20 mouse cellular contexts compared by ENCODE assay signal in the genomic region with DNA sequence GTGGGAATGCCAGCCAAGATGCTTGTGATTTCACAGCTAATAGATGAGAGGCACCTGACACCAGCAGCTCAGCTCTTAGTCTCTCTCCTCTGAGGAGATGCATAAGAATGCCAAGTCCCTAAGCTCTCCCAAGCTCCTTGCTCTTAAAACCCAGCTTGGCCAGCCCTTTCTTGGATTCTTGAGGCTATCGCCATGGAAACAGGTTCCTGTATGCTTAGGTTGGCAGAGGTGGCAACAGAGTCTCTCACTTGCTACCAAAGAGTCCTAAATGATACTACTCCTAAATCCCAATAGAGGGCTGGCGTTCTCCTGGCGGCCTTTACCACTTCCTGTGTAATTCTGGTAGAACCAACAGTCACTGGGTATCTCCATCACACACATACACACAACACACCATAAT. TPM values are rescaled to one million over a fixed set of nuclear protein-coding genes. Genes with fewer than 3 reads are reported as not detected.
DNase-seq lines count a peak whose midpoint lies in the region; ATAC-seq lines count a peak whose summit lies in the region.
"Had no signal": no experiment of that assay in that cellular context is flagged by ENCODE, and none has a peak within 500 bp of the region (broad histone marks: within the 10 kb centered on the region; RNA-seq: fewer than 3 reads in every experiment).

No protein-coding gene starts in this region.

- peak; percentile 21 for ATAC-seq in frontal cortex, adult (ENCODE audit: low TSS enrichment)
- ATAC-seq in neural tube, embryonic 15.5 days (ENCODE audit: low FRiP score) = no peak
- no peak for ATAC-seq in heart, embryonic 12.5 days (ENCODE audit: insufficient number of reproducible peaks, low FRiP score)
- ATAC-seq: intestine, embryonic 15.5 days had no signal

- no peaks in the 10 kb centered on the region for H3K36me3 ChIP-seq in neural tube, embryonic 15.5 days
- no peaks in the 10 kb centered on the region for H3K36me3 ChIP-seq in heart, embryonic 12.5 days
- H3K36me3 ChIP-seq: embryonic facial prominence, embryonic 13.5 days; intestine, embryonic 15.5 days; limb, embryonic 15.5 days; liver, embryonic 15.5 days; midbrain, embryonic 12.5 days had no signal

- H3K4me3 ChIP-seq in neural tube, embryonic 15.5 days (replicated peaks) = no peak overlapping the region
- H3K4me3 ChIP-seq in heart, embryonic 12.5 days = no peak overlapping the region
- H3K4me3 ChIP-seq: embryonic facial prominence, embryonic 13.5 days; intestine, embryonic 15.5 days; limb, embryonic 15.5 days; liver, embryonic 15.5 days; midbrain, embryonic 12.5 days had no signal

- peaks cover 18% of the 10 kb centered on the region for H3K4me1 ChIP-seq in neural tube, embryonic 15.5 days
- H3K4me1 ChIP-seq in heart, embryonic 12.5 days (replicated peaks) = no peaks in the 10 kb centered on the region
- H3K4me1 ChIP-seq: intestine, embryonic 15.5 days; liver, embryonic 15.5 days had no signal

- no peak overlapping the region for H3K9ac ChIP-seq in neural tube, embryonic 15.5 days (replicated peaks)
- H3K9ac ChIP-seq in heart, embryonic 12.5 days = no peak overlapping the region
- H3K9ac ChIP-seq: embryonic facial prominence, embryonic 13.5 days; intestine, embryonic 15.5 days; limb, embryonic 15.5 days; liver, embryonic 15.5 days; midbrain, embryonic 12.5 days had no signal

- WGBS in neural tube, embryonic 15.5 days = 88% methylated on average over 3 of the region's 3 CpGs
- 72% methylated on average over 3 of the region's 3 CpGs for WGBS in heart, embryonic 12.5 days

- H3K9me3 ChIP-seq in neural tube, embryonic 15.5 days (replicated peaks) = no peaks in the 10 kb centered on the region
- H3K9me3 ChIP-seq in heart, embryonic 12.5 days (replicated peaks) = no peaks in the 10 kb centered on the region
- H3K9me3 ChIP-seq: embryonic facial prominence, embryonic 13.5 days; intestine, embryonic 15.5 days; limb, embryonic 15.5 days; liver, embryonic 15.5 days; midbrain, embryonic 12.5 days had no signal

- H3K4me2 ChIP-seq in neural tube, embryonic 15.5 days = no peak overlapping the region
- no peak overlapping the region for H3K4me2 ChIP-seq in heart, embryonic 12.5 days
- H3K4me2 ChIP-seq: embryonic facial prominence, embryonic 13.5 days; intestine, embryonic 15.5 days; liver, embryonic 15.5 days; midbrain, embryonic 12.5 days had no signal

- H3K27ac ChIP-seq in neural tube, embryonic 15.5 days (replicated peaks) = peak overlapping the region; percentile 46
- H3K27ac ChIP-seq in heart, embryonic 12.5 days (ENCODE audit: poor library complexity, severe bottlenecking) = no peak overlapping the region
- H3K27ac ChIP-seq: embryonic facial prominence, embryonic 13.5 days; intestine, embryonic 15.5 days; limb, embryonic 15.5 days; liver, embryonic 15.5 days; macrophage; midbrain, embryonic 12.5 days had no signal

- H3K27me3 ChIP-seq in neural tube, embryonic 15.5 days (replicated peaks) = no peaks in the 10 kb centered on the region
- H3K27me3 ChIP-seq in heart, embryonic 12.5 days (replicated peaks) = 0 out of 2 replicates have a peak, but pooled peaks cover 3% of the 10 kb centered on the region
- H3K27me3 ChIP-seq: intestine, embryonic 15.5 days; limb, embryonic 15.5 days had no signal

- peak; percentile 34 for DNase-seq in cerebellum, adult 11-12 months
- DNase-seq in cerebellum, postnatal 4 days (ENCODE audit: low spot score in 2 of 2) = no peak
- DNase-seq in frontal cortex, adult 2 months (ENCODE audit: extremely low spot score in 1 of 2, low spot score in 1 of 2) = no peak
- DNase-seq in neural tube, embryonic 10.5 days (ENCODE audit: extremely low spot score, low spot score) = no peak
- no peak for DNase-seq in thymus, postnatal 25 days
- DNase-seq: adrenal gland, postnatal 10 days; gastrocnemius, postnatal 36 days; kidney, adult 9 months; kidney, postnatal 36 days; layer of hippocampus, adult 9-11 months had no signal

RNA-seq across cellular contexts. Expression of gene Lgi1, which starts 4.9 kb away (rescaled TPM):
- polyA plus RNA-seq in frontal cortex, adult 2 months (2012; rRNA removed) = 64.9 and 72.0 TPM in 2 replicates
- 19.5 and 24.7 TPM in 2 replicates for polyA plus RNA-seq in neural tube, embryonic 15.5 days (2015; fragmentation: Nextera tagmentation; extraction: Ambion mirVana)
- polyA plus RNA-seq in heart, embryonic 12.5 days (2016; fragmentation: Nextera tagmentation; extraction: Ambion mirVana) = not detected in 2 replicates
- polyA plus RNA-seq: macrophage; small intestine, adult 2 months had no signal

RNA-seq across cellular contexts. Expression of gene Fra10ac1, which starts 35.5 kb away (rescaled TPM):
- 26.9 and 27.8 TPM in 2 replicates for polyA plus RNA-seq in frontal cortex, adult 2 months (2012; rRNA removed)
- polyA plus RNA-seq in neural tube, embryonic 15.5 days (2015; fragmentation: Nextera tagmentation; extraction: Ambion mirVana) = 38.6 and 39.2 TPM in 2 replicates
- 30.2 and 31.7 TPM in 2 replicates for polyA plus RNA-seq in heart, embryonic 12.5 days (2016; fragmentation: Nextera tagmentation; extraction: Ambion mirVana)

Comparison
In these comparisons a context has a peak if more than half of its experiments do, and no peak if none do; other contexts are left out.
1. RNA of gene Lgi1, which starts 4.9 kb away (polyA plus RNA-seq): 64.9 to 72.0 TPM in frontal cortex, adult 2 months and 19.5 to 24.7 TPM in neural tube, embryonic 15.5 days; not detected in heart, embryonic 12.5 days; every median in the first group is over 10 times any median in the second.